Mouse (Mus musculus): ENCODE data around the gene Zfp184. TPM values are rescaled to one million over a fixed set of nuclear protein-coding genes. Genes with fewer than 3 reads are reported as not detected.

Zfp184 gene
- total RNA-seq, 1 experiment from 2014 or later, result 1.3 TPM

Small RNAs within 50 kb of the gene (microRNA-seq; reads per million reads assigned to microRNA genes)
- 0 to 3.8 reads per million in 2 experiments for gene Gm44456
- gene Mir1983, result 49.5 to 57.6 reads per million in 2 experiments

Other genes with a start within 250 kb of the Zfp184 start
- not detected in 2 replicates for gene Olfr1359, start 247.0 kb upstream of the Zfp184 start, total RNA-seq (2021)
- gene Hist1h2bl, start 229.0 kb upstream of the Zfp184 start, total RNA-seq (2021), result 191 and 254 TPM in 2 replicates
- gene Hist1h2ai, start 228.7 kb upstream of the Zfp184 start, total RNA-seq (2021), result 129 and 184 TPM in 2 replicates
- 287 and 324 TPM in 2 replicates for gene Hist1h3h, start 227.4 kb upstream of the Zfp184 start, total RNA-seq (2021)
- gene Hist1h2bm, start 223.1 kb upstream of the Zfp184 start, total RNA-seq (2021), result 57.9 and 74.0 TPM in 2 replicates
- gene Hist1h4j, start 210.0 kb upstream of the Zfp184 start, total RNA-seq (2021), result 35.2 and 49.4 TPM in 2 replicates
- 468 and 533 TPM in 2 replicates for gene Hist1h4k, start 194.6 kb upstream of the Zfp184 start, total RNA-seq (2021)
- gene Hist1h2ak, start 191.3 kb upstream of the Zfp184 start, total RNA-seq (2021), result 72.0 and 91.7 TPM in 2 replicates
- 127 and 142 TPM in 2 replicates for gene Hist1h2bn, start 191.0 kb upstream of the Zfp184 start, total RNA-seq (2021)
- 129 and 152 TPM in 2 replicates for gene Hist1h1b, start 164.5 kb upstream of the Zfp184 start, total RNA-seq (2021)
- gene Hist1h3i, start 161.7 kb upstream of the Zfp184 start, total RNA-seq (2021), result 215 and 253 TPM in 2 replicates
- gene Hist1h2an, start 157.9 kb upstream of the Zfp184 start, total RNA-seq (2021), result 38.5 and 43.6 TPM in 2 replicates
- 68.9 and 94.7 TPM in 2 replicates for gene Hist1h2bp, start 157.6 kb upstream of the Zfp184 start, total RNA-seq (2021)
- gene Hist1h2bq, start 134.9 kb upstream of the Zfp184 start, total RNA-seq (2021), result 128 and 131 TPM in 2 replicates
- gene Hist1h2ao, start 134.6 kb upstream of the Zfp184 start, total RNA-seq (2021), result not detected in 2 replicates
- gene Hist1h4m, start 133.3 kb upstream of the Zfp184 start, total RNA-seq (2021), result 417 and 512 TPM in 2 replicates
- 37.8 and 56.1 TPM in 2 replicates for gene Hist1h4n, start 112.9 kb upstream of the Zfp184 start, total RNA-seq (2021)
- 319 and 352 TPM in 2 replicates for gene Hist1h2ap, start 111.6 kb upstream of the Zfp184 start, total RNA-seq (2021)
- 132 and 133 TPM in 2 replicates for gene Hist1h2br, start 111.4 kb upstream of the Zfp184 start, total RNA-seq (2021)
- not detected in 2 replicates for gene Pom121l2, start 36.1 kb downstream of the Zfp184 start, total RNA-seq (2021)
- gene Prss16, start 64.6 kb downstream of the Zfp184 start, total RNA-seq (2021), result 0.74 TPM in 1 of 2 replicates, not detected in the other
- 203 and 342 TPM in 2 replicates for gene Hist1h2ah, start 90.5 kb downstream of the Zfp184 start, total RNA-seq (2021)
- gene Hist1h2bk, start 90.8 kb downstream of the Zfp184 start, total RNA-seq (2021), result 207 and 301 TPM in 2 replicates
- gene Hist1h4i, start 96.3 kb downstream of the Zfp184 start, total RNA-seq (2021), result 104 and 144 TPM in 2 replicates
- gene Hist1h2ag, start 97.8 kb downstream of the Zfp184 start, total RNA-seq (2021), result 114 and 174 TPM in 2 replicates
- gene Hist1h2bj, start 98.1 kb downstream of the Zfp184 start, total RNA-seq (2021), result 118 and 165 TPM in 2 replicates
- gene Vmn1r188, start 139.3 kb downstream of the Zfp184 start, total RNA-seq (2021), result not detected in 2 replicates
- not detected in 2 replicates for gene Vmn1r189, start 160.7 kb downstream of the Zfp184 start, total RNA-seq (2021)
- gene Vmn1r191, start 238.9 kb downstream of the Zfp184 start, total RNA-seq (2021), result not detected in 2 replicates
- gene Vmn1r192, start 246.0 kb downstream of the Zfp184 start, total RNA-seq (2021), result not detected in 2 replicates

Measured in adrenal gland, postnatal 14 days (tissue).